Mouse (Mus musculus) spleen, adult 2 months (tissue): Measurements from ENCODE around the gene Phc2. TPM values are rescaled to one million over a fixed set of nuclear protein-coding genes. Genes with fewer than 3 reads are reported as not detected.

Source experiments
- DNase-seq, 2 experiments: peaks; one replicate each; pipeline versions ENCODE4 v3.0.0 to v3.0.0-alpha.2; 2012 to 2021; ENCODE audit warnings: low spot score in 2 of 2, low read depth in 1 of 2
- H3K27ac ChIP-seq: fragments of 200-500 bp; 2 replicates; pipeline ENCODE4 v1.5.1; 2012; ENCODE audit warnings: low read length, inconsistent platforms; ENCODE audit not compliant: insufficient read depth
- H3K27me3 ChIP-seq: fragments of 200-500 bp; 2 replicates; pipeline ENCODE4 v1.6.1; 2012; ENCODE audit warnings: mild to moderate bottlenecking, moderate library complexity, low read length, inconsistent platforms; ENCODE audit not compliant: control insufficient read depth, insufficient read depth
- H3K36me3 ChIP-seq: fragments of 200-500 bp; 2 replicates; pipeline ENCODE4 v1.6.1; 2012; ENCODE audit warnings: mild to moderate bottlenecking, low read length, inconsistent platforms; ENCODE audit not compliant: control insufficient read depth, insufficient read depth
- H3K4me1 ChIP-seq: fragments of 200-500 bp; 2 replicates; pipeline ENCODE4 v1.6.1; 2011; ENCODE audit warnings: inconsistent platforms; ENCODE audit not compliant: control insufficient read depth, insufficient read depth, insufficient read length
- H3K4me3 ChIP-seq: fragments of 200-500 bp; 2 replicates; pipeline ENCODE4 v1.5.1; 2011; ENCODE audit warnings: mild to moderate bottlenecking, inconsistent platforms; ENCODE audit not compliant: insufficient read depth, insufficient read length; ENCODE audit errors: extremely low read depth
- CTCF ChIP-seq: fragments of 200-500 bp; IDR thresholded peaks from 2 replicates; pipeline ENCODE4 v1.5.1; 2011; ENCODE audit warnings: mild to moderate bottlenecking, inconsistent platforms; ENCODE audit not compliant: insufficient read depth, insufficient read length, insufficient replicate concordance; ENCODE audit errors: extremely low read depth
- POLR2A ChIP-seq: fragments of 200-500 bp; IDR thresholded peaks from 2 replicates; pipeline ENCODE4 v1.6.1; 2011; ENCODE audit warnings: low read depth, low read length, inconsistent platforms
- WGBS: fragments of 180-500 bp; shearing (Covaris S2); methylation state at CpG from one replicate; pipeline ENCODE4 v1.1.7; 2018; 5-methylcytosine and 5-hydroxymethylcytosine counted together
- polyA plus RNA-seq: library from polyadenylated mRNA; depleted of rRNA; stranded (reverse); fragments of >200 nt; gene quantifications from 2 replicates; pipeline ENCODE4 v1.2.3, GENCODE M21; 2012

Phc2 gene
- polyA plus RNA-seq, 1 experiment = 76.7 TPM

- 26% methylated on average over 8 of the region's 8 CpGs for WGBS
- Histone ChIP-seq H3K4me3 (no peak overlapping the region), H3K36me3 (no peaks in the 10 kb centered on the region), H3K4me1 (peaks cover 25% of the 10 kb centered on the region), H3K27ac (no peak overlapping the region), H3K27me3 (no peaks in the 10 kb centered on the region)
- DNase-seq = peak in 1 of 2 experiments; percentile 32
- TF ChIP-seq CTCF = peak; percentile 48; the same call in 1 of the 2 replicates
- TF ChIP-seq POLR2A = no peak
Observed at GRCm38 (mm10) chr4:128613326-128613725, 41.2 kb upstream of the Phc2 start.

- WGBS = 22% methylated on average over 14 of the region's 14 CpGs
- Histone ChIP-seq H3K36me3 (no peaks in the 10 kb centered on the region), H3K27me3 (no peaks in the 10 kb centered on the region), H3K27ac (peak overlapping the region; percentile 56), H3K4me1 (peaks cover 31% of the 10 kb centered on the region), H3K4me3 (peak overlapping the region; percentile 43; the same call in 1 of the 2 replicates)
- no peak for TF ChIP-seq POLR2A
- TF ChIP-seq CTCF = no peak
- no peak for DNase-seq
Observed at GRCm38 (mm10) chr4:128615761-128616160, 38.7 kb upstream of the Phc2 start.

- Histone ChIP-seq H3K36me3 (no peaks in the 10 kb centered on the region), H3K27ac (0 out of 2 replicates have a peak overlapping the region, but pooled peaks have one; percentile 38), H3K4me3 (peak overlapping the region; percentile 49), H3K4me1 (peaks cover 31% of the 10 kb centered on the region), H3K27me3 (no peaks in the 10 kb centered on the region)
- TF ChIP-seq CTCF (no peak), POLR2A (no peak)
- WGBS = 24% methylated on average over 17 of the region's 17 CpGs
- no peak for DNase-seq
Observed at GRCm38 (mm10) chr4:128617363-128618120, 37.0 kb upstream of the Phc2 start.

- DNase-seq = peak in 1 of 2 experiments; percentile 33
- Histone ChIP-seq H3K36me3 (no peaks in the 10 kb centered on the region), H3K27me3 (no peaks in the 10 kb centered on the region), H3K4me1 (peaks cover 31% of the 10 kb centered on the region), H3K4me3 (peak within 1 kb of the TSS; percentile 49), H3K27ac (peak within 1 kb of the TSS; percentile 38)
- no peak for TF ChIP-seq CTCF
- TF ChIP-seq POLR2A = no peak
- WGBS = 27% methylated on average over 15 of the region's 15 CpGs
Observed at GRCm38 (mm10) chr4:128618246-128618911, 36.1 kb upstream of the Phc2 start, which contains the start of gene Tlr12. Gene Tlr12 (minus strand): TSS chr4:128618619.

GRCm38 (mm10) chr4:128618963-128619362 lies 35.5 kb upstream of the Phc2 start:
- TF ChIP-seq CTCF (no peak), POLR2A (no peak)

GRCm38 (mm10) chr4:128620572-128620971 lies 33.9 kb upstream of the Phc2 start:
- Histone ChIP-seq H3K4me3 (no peak overlapping the region), H3K4me1 (peaks cover 26% of the 10 kb centered on the region), H3K36me3 (no peaks in the 10 kb centered on the region), H3K27ac (no peak overlapping the region), H3K27me3 (no peaks in the 10 kb centered on the region)
- TF ChIP-seq CTCF = no peak
- no peak for DNase-seq
- 85% methylated on average over 6 of the region's 6 CpGs for WGBS

More at GRCm38 (mm10) chr4:128618963-128619362, 35.5 kb upstream of the Phc2 start:
- no peak for DNase-seq
- Histone ChIP-seq H3K36me3 (no peaks in the 10 kb centered on the region), H3K27ac (peak overlapping the region; percentile 38; the same call in 1 of the 2 replicates), H3K4me1 (peaks cover 31% of the 10 kb centered on the region), H3K4me3 (no peak overlapping the region), H3K27me3 (no peaks in the 10 kb centered on the region)
- WGBS = 13% methylated on average over 2 of the region's 2 CpGs

GRCm38 (mm10) chr4:128621109-128621508 lies 33.4 kb upstream of the Phc2 start:
- peaks cover 20% of the 10 kb centered on the region; the same call in 1 of the 2 replicates for H3K4me1 ChIP-seq
- H3K27ac ChIP-seq = no peak overlapping the region
- no peaks in the 10 kb centered on the region for H3K36me3 ChIP-seq
- H3K4me3 ChIP-seq = no peak overlapping the region
- DNase-seq = no peak
- WGBS = 78% methylated on average over 8 of the region's 8 CpGs
- H3K27me3 ChIP-seq = no peaks in the 10 kb centered on the region
- TF ChIP-seq CTCF (no peak), POLR2A (no peak)
